Mouse (Mus musculus): ENCODE measurements around the gene Ddx56.
"Not testable (repeated sequence)": the region's sequence is repeated elsewhere in the genome, so short reads cannot be mapped to it uniquely, and the experiment has no call there.

The Ddx56 gene

GRCm38 (mm10) chr11:6261434-6262082 lies 6.0 kb downstream of the Ddx56 start:
- peak; percentile 56 for DNase-seq

DNA sequence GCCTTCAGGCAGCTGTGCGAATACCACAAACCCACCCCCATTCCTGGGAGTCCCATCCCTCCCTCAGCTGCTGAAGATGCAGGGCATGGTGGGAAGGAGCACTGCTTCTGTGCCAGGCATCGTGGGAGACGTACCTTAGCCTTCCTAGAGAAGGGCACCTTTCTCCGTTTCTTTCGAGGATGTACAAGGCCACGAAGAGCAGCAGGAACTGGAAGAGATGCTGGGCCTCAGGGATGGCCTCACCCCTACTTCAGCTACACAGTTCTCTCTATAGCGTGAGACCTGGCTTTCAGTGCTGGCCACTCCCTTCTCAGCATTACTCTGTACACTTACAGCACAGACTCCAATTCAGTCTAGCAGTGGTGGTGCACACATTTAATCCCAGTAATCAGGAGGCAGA lies 8.2 kb downstream of the Ddx56 start:
- no peak for DNase-seq

- no peak for DNase-seq
These were observed 11.0 kb downstream of the Ddx56 start for GRCm38 (mm10) chr11:6256490-6257072.

- DNase-seq, result not testable (repeated sequence)
These were observed 13.0 kb downstream of the Ddx56 start for GRCm38 (mm10) chr11:6254602-6255001.

GRCm38 (mm10) chr11:6252824-6253223 lies 14.7 kb downstream of the Ddx56 start:
- DNase-seq, result no peak

DNA sequence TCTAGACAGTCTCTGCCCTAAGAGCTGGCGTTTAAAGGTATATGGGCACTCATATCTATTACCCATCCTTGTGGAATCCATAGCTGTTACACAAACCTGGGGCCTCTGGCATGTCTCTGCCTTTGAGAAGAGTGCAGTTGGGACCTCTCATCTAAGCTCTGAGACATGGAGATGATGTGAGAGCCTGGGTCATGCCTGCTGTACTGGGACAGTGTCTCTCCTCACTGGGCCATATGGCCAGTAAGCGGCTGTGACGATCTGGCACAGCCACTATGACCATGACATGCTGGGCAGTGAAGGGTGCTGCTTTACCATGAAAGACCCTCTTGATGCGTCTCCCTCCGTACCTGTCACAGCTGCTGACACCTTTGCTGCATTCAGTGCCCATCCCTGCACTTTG lies 15.3 kb downstream of the Ddx56 start:
- no peak for DNase-seq

DNA sequence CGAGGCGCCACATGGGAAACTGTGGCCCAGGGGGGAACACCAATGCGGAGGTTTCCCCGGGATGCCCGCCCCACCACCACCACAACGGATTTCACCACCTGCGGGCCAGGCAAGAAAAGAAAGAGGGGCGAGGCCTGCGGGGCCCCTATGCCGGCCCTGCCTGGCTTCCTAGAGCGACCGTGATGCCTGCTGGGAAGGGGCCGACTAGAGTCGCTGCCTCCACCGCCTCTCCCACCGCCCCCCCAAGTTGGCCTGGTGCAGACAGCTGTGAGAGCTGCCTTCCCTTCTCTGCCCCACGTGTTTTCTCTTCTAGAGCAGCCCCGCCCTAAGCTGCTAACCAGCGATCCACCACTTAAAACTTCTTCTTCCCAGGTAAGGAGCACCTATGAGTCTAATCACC lies 22.9 kb downstream of the Ddx56 start:
- no peak for DNase-seq

- no peak for DNase-seq
These were observed 34.5 kb downstream of the Ddx56 start for GRCm38 (mm10) chr11:6233025-6233424.

- DNase-seq, result no peak
These were observed 37.6 kb downstream of the Ddx56 start, which contains the start of gene Npc1l1 for GRCm38 (mm10) chr11:6230012-6230411. Gene Npc1l1, minus strand, starts transcription at chr11:6230143.

GRCm38 (mm10) chr11:6224541-6225229 lies 42.9 kb downstream of the Ddx56 start:
- no peak for DNase-seq

- DNase-seq, result no peak
These were observed 45.4 kb downstream of the Ddx56 start for GRCm38 (mm10) chr11:6222187-6222586.

DNA sequence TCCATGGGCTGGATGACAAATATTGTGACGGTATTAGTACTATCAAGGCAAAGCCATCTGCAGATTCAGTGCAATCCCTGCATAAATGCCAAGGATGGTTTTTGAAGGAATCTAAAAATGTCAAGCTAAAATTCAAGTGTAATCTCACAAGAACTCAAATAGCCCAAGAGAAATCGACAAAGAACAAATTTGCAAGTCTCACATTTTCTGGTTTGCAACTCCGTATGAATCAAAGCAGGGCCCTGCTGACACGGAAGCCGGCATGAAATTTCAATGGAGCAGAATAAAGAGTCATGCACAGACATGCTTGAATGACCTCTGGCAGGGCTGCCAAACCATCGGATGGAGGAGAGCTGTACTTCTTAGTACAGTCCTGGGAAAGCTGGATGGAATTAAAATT lies 47.6 kb downstream of the Ddx56 start:
- DNase-seq, result no peak

GRCm38 (mm10) chr11:6218189-6218896 lies 49.2 kb downstream of the Ddx56 start:
- no peak for DNase-seq

DNA sequence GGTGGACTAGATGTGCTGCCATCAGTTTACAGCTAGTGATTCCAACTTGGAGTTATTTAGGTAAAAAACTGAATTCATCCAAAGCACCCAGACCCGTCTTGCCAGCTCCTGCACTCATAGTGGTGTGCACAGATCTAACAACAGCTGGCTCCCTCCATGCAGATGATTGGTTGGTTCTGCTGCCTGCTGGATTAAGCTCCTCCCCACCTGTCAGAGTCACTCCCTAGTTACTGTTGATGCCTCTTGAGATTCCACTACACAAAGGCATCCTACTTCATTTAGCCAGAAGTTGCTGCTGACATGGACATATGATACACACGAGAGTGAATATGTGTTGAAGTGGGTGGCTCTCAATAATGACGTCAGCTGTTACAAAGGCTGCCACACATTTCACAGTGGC lies 50.7 kb downstream of the Ddx56 start:
- no peak for DNase-seq
